Mouse (Mus musculus) hindlimb bud, embryonic 11.5 days (tissue): Measurements from ENCODE around the gene Grm7.

Experiments
- DNase-seq: peaks from one replicate; pipeline ENCODE4 v3.0.0-alpha.2; 2012; ENCODE audit warnings: low read depth, low spot score; ENCODE audit errors: extremely low spot score

Grm7 gene

DNA sequence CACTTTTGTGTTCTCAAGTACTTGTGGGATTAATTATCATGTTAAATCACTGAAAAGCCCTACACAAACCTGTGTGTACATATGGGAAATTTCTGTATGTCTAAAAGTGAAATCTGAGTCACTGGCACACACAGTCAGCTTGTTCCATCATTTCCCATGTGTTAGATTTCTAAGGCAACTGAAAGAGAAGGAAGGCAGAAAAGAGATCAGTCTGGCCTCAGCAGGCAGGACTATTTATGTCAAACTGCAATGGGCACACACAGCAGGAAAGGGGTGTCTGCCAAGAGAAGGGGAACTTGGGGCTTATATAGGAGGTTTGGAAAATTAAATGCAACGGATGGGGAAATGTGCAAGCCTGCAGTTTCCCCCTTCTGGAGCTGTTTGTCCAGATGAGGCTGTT lies 913.2 kb downstream of the Grm7 start:
- DNase-seq = no peak

DNA sequence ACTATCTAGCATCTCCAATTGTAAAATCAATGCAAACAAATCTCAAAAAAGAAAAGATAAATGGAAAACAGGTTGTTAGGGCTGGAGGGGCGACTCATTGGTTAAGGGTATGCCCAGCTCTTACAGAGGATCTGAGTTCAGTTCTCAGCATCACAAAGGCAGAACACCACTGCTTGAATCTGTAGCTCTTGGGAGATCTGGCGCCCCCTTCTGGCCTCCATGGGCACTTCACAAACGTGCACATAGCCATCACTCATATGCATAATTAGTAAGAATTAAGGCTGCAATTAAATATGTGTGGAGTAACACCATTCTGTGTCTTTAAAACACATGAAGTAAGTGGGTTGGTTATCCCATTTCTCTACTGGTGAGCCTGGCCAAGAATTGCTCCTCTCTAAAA lies 914.1 kb downstream of the Grm7 start:
- DNase-seq = no peak

DNA sequence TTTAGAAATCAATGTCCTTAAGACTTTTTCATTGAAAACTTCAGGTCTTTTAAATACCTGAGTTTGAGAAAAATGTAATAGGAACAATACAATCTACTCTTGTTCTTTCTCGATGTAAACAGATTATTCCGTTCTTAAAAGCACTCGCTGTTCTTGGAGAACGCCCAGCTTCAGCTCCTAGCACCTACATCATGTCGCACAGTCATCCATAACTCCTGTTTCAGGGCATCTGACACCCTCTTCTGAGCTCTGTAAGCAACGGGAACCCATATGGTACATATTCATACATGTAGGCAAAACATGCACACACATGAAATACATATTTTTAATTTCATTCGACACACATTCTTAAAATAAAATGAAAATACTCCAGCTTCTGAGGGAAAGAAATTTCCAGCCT lies 916.0 kb downstream of the Grm7 start:
- DNase-seq = no peak

DNA sequence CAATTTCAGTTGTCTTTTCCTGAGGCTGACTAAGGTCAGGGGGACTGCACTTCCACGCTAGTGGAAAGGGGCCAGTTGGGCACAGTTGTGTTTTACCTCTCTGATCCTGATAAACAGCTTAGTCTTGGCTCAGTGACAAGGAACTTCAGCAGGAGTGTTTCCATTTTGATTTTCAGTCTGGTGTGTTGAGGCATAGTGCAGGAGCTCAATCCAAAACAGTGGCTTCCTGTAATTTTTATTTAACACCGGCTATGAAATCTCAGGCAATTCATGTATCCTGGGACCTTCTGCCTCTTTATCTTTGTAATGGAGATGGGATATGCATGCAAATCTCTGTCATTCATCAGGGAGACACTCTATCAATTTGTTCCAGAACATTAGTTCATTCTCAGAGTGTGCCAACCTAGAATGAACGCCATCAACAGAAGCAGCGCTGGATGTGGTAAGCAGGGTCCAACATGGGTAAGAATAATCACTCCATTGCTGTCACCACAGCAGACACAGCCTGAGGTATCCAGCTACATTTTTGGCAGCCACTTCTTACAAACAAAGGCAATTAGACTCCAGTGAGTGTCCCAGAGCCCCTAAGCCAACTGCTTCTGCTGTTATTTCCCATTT lies 926.2 kb downstream of the Grm7 start:
- DNase-seq = no peak

DNA sequence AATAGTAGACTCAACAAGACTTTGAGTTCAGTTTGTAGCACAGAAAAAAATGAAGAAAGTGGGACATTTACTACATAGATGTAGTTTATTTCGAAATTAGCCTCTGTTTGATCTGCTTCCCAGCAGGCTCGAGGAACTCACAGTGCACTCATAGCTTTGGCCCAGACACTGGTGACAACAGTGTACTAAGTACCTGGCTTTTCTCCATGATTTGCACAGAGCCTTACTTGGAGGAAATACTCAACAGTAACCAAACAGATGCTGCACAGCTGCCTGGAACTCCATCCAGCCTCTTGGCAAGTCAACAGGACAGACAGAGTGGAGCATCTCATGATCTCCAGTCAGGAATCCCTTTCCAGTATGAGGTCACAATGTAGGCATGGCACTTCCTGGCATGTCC lies 939.5 kb downstream of the Grm7 start:
- no peak for DNase-seq

DNA sequence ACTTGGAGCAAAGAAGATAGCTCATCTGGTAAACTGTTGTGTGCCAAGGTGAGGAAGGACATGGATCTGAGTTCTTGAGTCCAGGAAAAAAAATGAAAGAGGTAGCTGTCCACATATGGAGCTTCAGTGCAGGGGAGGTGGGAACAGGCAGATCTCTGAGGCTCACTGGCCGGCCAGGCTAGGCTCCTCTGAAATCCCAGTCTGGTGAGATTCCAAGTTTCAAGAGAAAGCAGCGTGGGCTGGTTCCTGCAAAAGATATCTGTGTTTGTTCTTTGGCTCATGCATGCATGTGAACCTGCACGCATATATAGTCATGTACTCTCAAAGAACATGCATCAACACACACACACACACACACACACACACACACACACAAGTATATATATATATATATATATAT lies 942.2 kb downstream of the Grm7 start:
- DNase-seq = no peak

DNA sequence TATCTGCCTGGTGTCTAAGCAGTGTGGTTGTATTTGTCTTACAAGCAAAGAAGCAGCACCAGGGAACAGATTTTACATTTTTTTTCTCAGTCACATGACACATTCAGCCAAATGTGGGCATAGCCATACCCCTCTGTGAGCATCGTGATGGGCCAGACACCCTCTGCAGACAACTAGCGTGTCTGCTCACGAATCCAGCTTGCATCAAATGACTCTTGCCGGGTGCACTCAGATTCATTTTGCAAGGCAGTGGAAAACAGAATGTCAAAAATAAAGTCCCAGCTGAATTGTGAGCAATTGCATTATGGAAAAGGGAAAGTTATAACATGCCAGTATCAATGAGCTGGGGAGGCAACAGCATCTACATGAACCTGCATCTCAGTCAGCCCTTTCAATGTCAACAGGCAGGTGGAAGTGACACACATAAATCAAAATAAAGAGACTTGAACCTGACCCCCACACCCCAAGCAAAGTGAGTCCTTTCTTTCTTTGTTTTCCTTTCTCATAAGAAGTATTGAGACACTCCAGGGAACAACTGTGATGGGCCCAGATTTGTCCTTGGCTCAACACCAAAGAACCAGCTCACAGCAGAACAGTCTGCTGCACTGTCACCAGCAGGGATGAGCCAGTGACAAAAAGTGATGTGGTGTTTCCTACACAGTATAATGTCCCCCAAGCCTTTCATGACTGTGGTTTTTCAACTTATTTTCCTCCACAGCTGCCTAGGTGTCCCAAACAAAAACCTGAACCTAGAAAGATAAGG lies 956.7 kb downstream of the Grm7 start:
- no peak for DNase-seq

DNA sequence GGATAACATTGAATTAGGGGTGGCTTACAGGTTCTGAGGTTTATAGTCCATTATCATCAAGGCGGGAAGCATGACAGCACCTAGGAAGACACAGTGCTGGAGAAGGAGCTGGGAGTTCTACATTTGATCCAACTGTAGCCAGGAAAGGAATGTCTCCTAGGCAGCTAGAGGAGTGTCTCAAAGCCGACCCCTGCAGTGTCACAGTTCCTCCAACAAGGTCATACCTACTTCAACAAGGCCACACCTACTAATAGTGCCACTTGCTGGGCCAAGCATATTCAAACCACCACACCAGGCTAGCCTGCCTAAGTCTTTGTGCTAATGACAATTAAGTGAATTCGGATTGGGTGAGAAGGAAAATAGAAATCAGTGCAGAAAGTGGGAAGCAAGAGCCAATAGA lies 965.0 kb downstream of the Grm7 start:
- no peak for DNase-seq

DNA sequence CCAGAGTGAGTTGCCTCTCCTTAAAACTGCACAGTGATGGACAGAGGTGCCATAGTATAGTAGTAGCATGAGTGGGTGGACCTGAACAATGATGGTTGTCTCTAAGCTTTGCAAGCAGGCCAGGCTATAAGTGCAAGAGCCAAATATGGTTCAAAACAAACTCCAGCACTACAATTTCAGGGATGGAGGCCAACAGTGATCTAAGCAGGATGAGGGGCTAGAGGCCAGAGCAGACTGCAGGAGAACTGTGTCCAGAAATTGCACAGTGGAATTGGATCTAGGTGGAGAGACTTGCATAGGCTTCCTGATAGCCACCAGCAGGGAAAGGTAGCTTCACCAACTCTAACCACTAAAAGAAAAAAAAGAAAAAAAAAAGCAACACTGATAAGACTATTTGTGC lies 968.5 kb downstream of the Grm7 start:
- DNase-seq = no peak
